Mouse (Mus musculus) B cell, adult 2 months (primary cell): ENCODE data around the gene Negr1.

Experiments
- DNase-seq, 2 experiments: peaks; one replicate each; pipeline ENCODE4 v3.0.0; 2022

Negr1 gene

DNA sequence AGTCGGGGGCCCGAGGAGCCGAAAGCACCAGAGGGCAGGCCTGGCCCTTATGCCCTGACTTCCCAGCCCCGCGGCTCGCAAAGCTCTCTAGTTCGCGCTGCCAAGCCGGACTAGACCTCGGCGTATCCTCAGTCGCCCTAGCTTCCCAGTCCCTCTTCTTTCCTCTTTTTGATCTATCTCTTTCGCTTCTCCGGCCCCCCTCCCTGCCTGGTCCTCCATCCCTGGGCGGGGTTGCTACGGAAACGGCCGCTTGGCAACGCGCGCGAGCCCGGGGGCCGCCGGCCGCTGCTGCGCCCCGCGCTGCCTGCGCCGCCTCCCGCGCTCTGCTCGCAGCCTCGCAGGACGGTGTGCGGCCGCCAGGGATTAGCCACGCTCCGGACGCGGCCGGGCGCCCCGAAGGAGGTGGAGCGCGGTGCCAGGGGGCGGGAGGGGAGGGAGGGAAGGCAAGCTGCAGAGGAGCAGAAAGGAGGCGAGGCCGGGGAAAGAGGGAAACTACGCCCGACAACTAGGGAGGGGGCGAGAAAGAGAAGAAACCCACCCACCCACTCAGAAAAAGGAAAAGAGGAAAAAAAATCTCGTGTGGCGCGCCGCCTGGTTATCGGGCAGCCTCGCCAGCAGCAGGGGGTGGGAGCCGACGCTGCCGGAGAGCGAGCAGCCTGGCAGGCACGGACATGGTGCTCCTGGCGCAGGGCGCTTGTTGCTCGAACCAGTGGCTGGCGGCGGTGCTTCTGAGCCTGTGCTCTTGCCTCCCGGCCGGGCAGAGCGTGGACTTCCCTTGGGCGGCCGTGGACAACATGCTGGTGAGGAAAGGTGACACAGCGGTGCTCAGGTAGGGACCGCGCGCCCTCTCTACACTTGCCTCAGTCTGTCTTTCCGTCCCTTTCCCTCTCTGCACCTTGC is at the start of gene Negr1:
Gene Negr1, plus strand, starts transcription at position 271 of the 900 bp plus-strand sequence.
- DNase-seq, result no peak

DNA sequence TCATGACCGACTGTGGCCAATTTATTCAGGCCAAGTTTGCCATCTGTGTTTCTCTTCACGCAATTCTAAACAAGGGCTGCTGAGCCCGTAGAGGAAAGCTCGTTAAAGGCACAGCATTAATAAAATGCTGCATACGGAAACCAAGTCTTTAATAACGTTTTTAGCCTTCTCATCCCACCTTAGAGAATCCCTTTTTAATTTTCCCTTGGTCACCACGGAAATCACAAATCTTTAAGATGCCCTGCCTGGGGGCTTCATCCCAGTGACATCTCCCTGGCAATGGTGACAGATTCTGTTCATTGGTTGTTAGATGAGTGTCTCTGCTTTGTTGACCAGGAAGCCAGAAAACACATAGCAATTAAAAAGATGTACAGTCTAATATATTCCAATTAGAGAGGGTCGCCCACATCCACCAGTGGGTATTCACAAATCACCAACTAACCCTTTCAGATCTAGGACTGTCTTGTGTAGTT is 35.1 kb upstream of the Negr1 start:
- DNase-seq, result no peak

DNA sequence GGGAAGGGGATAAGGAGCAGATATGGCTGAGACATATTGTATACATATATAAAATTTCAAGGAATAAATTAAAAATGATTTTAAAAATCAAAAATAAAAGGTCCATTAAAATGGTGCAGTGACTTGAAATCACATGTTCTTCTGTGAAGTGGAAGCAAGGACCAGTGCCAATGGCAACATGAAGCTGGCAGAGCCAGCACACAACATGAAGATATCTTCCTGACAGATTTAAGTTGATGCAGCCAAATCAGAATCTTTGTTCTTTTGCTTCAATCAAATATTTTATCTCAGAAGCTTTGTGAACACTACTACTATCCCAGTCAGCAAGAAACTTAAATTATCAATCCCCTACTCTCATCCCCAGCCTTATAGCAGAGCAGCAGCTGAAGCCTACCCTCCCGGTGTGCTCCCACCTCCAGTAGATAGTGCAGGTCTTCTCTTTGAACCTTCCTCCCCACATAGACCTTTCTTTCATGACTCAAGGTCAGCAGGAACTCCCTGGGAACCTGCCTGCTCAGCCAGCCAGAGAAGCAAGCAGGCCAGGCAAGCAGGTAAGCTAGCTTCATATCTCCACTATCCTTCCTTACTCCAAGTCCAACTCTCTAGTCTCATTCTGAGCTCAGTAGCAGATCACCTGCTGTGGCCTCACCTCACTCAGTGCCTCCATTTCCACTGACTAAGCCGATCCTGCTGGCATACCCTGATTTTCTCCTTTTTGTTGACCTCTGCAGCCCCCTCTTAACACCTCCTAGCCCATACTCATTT is 34.2 kb upstream of the Negr1 start:
- DNase-seq, result no peak

DNA sequence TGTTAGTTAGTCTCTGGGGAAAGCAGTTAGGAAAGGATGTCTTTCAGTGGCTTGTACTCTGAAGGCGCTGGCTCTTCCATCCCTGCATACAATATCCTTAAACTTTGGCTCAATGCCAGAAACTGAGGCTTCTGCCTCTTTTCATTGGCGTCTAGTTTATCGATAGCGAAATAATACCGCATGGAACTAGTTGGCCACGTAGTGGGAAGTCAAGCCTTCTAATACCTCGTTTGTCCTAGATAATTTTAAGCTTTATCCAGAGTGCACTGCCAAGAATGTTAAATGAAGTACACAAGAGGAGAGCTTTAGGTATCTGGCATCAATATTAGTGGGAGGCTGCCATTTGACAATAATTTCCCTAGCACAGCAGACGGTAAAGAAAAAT is 2.2 kb upstream of the Negr1 start:
- DNase-seq, result no peak

DNA sequence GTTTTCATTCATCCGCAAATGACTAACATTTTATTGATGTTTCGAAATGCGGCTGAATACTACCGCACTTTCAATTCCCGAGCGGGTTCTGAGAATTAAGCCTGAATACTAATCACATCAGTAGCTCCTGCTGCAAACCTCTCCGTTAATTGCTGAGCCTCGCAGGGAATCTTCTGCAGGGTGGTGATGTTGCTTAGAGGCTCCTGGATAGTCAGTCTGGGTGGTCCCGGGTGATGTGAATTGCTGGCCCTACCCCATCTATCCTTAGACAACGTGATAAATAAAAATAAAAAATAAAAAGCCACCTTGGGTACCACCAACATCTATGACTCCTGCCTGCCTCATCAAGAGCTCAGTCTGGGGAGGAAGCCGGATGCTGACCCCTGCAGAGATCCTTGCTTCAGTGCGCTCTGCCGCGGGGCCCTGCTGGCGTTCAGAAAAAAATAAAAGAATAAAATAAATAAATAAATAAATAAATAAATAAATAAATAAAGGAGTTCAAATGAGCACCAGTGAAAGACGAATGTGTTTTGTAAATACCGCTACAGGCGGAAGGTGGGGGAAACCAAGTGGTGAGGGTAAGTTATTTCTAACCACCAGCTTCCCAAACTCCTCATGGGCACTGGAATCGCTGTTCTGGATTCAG is 1.6 kb upstream of the Negr1 start:
- DNase-seq, result no peak

DNA sequence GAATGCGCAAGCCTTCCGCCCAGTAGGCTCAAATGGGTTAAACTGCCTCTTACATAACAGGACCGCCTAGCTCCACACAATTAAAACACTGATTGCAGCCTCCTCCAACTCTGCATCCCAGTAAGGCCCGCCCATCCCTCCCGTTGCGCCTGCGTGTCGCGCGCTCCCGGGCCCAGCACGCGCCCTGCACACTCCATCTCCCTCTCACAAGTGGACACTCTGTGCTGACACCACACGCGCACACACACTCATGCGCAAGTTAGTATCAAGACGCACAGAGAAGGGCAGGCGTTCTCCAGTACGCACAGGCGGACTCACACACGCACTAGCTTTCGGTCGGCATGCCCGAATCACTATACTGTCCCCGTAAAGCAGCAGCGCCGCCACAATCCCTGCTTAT is 828 bp upstream of the Negr1 start:
- no peak for DNase-seq

DNA sequence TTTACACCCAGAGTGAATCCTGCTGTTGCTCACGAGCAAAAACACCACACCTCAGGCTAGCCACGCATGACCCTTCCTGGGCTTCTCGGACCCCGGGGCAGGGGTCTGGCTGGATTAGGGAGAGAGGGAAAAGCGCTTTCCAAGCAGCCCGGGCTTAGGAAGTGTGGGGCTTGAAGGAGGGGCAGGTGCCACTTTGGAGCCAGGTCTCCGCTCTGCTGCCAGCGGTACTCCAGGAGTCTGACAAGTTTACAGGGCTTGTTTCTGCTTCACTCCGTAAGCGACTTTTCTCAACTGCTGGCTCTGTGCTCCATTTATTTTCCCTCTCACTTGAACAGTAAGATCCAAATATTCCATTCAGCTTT is 811 bp downstream of the Negr1 start:
- no peak for DNase-seq

DNA sequence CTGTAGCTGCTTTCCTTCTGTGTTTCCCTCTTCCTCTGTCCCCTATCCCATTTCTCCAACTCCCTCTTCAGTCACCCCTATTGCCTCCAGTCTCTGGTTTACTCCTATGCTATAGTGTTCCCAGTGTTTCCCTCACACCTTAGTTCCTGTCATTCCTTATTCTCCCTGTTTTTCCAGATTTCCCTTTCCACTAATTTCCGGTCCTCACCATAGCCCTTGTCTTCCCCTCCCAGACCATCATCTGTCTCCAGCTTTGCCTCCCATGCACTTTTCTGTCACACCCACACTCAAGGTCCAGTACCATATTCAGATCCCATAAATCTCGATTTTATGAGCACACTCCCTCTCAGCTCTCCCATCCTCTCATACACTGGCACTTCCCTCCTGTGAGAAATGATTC is 1.2 kb downstream of the Negr1 start:
- DNase-seq, result no peak

DNA sequence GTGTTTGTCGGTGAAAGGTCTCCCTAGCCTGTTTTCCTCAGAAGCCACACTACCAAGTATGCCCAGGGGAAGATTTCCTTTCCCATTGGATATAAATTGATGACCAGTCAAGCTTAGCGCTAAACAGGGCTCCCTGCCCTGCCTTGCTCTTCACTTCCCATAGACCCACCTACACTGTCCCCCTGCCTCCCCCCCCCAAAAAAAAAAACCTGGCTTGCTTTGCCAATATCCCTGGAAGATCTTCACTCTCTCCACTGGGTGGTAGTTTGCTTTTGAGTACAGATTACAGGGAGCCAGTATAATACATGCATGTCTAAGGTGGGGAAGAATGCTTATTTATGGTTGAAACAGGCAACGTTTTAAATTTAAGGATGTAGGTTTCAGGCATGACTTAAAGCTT is 1.8 kb downstream of the Negr1 start:
- no peak for DNase-seq

DNA sequence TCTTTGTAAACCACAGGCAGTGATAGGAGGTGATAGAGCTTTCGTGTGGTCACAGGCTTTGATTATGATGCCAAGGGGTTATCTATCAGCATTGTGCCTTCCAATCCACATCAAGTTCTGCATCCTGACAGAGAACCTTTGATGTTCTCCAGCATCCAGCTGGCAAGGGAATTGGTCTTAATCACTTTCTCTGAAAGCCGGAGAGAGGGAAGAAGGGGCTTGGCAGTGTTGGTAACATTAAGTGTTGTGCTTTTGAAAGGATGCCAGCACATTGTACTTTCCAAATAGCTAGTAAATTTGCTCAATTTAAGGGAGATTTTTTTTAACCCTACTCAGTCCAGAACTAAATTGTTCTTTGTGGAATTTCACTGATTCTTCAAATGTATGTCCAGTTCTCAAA is 11.9 kb downstream of the Negr1 start:
- no peak for DNase-seq

DNA sequence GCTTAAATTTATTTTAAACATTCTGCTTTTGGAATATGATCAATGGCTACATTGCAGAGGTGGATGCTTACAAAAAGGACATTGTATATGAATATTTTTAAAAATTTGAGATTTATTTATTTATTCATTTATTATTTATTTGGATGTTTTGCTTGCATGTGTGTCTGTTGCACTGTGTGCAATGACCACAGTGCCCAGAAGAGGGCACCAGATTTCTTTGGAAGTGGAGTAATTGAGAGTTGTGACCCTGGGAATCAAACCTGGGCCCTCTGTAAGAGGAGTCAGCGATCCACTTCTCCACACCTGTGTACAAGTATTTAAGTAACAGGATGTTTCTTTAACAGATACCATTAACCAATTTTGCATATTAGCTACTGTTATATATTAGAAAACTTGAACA is 14.7 kb downstream of the Negr1 start:
- no peak for DNase-seq

DNA sequence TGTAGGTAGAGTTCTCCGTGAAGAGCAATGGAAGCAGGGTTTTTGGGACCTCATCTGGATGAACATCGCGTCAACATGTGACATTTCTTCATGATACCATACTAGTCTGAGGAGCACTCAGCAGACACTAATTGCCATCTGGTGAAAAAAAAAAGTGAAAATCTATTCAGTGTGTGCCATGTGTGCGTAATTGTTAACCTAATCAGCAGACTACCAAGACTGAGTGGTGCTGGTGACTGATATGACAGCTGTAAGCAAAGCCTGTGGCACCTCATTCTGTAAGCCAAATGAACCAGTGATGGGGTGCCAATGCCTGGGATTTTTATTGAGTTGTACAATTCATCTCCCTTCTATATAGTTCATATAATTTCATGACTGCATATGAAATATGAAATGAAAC is 29.0 kb downstream of the Negr1 start:
- no peak for DNase-seq

DNA sequence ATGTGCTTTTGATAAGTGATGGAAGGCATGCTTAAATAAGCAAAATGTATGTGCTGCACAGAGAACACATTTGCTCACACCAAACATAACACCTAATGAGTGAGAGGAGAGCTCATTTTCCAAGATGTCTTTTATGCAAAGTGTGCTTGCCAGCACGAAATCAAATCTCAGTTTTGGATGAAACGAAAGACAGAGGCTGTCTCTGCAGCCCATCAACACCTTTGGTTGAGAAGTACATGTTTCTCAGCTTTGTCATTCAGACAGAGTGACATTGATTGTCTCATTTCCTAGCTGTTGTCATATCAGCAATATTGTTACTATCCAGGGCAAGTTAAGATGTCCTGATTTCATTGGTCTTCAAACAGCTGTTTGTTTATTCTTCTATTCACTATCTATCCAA is 29.5 kb downstream of the Negr1 start:
- DNase-seq, result no peak

DNA sequence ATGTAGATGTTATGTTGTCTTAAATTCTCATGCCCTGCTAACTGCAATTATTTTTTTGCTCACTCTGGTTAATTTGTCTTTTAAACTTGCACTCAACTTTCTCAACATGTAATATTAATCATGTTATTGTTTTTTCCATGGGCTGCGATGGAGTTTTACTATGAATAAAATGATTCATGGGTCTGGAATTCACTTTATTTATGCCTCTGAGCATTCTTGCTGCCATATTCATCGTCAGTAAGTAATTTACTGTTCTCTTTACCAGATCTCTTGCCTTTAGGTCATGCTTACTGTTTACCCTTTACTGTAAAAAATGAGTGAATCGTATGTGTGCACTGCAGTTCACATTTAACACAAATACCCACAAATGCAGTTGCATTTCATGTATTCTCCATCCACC is 45.3 kb downstream of the Negr1 start:
- no peak for DNase-seq

DNA sequence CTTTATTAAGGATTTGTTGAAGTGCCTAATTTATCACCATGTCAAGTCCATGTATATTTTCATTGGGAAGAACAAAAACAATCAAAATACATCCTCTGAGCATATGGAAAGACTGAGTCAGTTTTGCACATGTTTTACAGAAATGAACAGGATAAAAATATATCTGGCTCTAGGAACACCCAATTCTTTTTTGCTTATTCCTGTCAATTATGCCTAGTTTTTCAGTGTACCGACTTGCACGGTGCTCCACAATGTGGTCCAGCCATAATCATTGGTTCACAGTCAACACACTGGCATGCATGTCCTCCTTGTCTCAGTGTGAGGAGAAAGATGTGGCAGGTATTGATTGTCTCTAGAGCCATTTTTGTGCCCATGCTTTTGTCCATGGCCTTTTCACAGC is 58.3 kb downstream of the Negr1 start:
- DNase-seq, result no peak

DNA sequence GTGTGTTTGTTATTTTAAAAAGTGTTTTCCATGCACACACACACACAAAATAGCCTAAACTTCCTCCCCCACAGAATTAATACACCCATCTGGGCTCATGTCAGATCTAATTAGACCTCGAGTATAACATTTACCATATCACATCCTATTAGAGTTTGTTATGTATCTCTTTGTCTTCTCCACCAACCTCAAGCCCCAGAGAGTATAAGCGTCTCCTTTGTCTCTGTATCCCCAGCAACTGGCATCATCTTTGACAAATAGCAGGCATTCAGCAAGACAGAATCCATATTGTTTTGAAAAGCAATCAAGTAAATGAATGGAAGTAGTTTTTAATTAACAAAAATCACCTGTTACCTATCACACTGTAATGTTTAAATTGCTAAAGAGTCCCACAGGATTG is 67.0 kb downstream of the Negr1 start:
- no peak for DNase-seq

DNA sequence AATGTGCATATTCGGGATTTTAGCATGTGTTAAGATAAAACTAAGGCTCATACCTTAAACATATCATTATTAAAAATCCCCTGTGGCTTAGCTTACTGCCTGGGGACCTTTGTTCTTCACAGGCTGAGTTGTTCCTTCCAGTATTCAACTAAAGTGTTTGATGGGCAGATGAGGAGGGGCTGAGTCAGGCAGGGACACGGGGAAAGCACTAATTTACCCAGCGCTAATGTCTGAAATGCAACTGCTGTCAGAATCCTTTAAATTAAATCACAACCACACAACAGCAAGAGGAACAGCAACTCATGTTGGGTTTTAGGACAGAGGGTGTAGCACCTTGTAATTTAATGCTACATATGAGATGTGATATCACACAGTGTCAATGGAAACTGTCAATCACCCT is 71.3 kb downstream of the Negr1 start:
- DNase-seq, result no peak

DNA sequence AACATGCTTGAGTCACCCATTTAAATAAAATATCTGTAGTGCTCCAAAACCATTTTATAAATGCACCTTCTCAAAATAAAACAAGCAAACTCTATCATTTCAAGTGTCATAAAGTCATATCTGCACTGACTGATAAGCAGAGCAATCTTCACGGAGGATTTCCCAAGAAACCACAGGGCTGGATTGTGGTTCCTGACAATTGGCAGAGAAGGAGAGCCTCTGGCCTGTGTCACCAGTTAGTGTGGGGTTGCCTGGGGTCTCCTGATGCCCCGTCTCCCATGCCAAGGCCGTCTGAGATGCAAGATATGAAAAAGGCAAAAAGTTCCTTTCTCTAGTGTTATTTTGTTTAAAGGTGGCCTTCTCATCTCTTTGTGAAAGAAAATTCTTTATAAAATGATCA is 77.8 kb downstream of the Negr1 start:
- no peak for DNase-seq

DNA sequence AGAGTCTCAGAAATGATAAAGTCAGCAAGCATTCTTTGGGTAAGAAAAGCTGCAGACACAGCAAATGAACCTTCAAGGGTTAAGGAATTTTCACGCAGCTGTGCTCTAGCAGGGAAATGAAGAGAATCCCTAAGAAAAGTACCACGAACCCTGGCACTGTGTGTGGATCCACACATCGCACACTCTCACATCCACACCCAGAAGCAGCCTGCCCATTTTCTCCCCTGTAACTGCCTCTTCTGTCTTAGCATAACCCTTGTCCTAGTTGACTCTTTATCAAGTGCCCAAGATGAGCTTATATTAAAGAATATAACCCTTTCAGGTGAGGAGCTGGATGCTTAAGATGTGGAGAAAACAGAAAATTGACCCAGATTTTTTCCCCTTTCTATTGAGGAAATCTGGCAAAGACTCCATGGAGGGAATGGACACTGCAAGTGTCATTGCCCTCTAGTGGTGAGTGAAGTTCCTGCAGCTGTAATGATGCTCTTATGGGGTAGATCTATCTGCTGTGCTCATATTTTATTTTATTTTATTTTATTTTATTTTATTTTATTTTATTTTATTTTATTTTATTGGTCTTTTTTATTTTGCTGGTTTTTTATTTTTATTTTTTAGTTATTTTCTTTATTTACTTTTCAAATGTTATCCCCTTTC is 82.2 kb downstream of the Negr1 start:
- DNase-seq, result no peak

DNA sequence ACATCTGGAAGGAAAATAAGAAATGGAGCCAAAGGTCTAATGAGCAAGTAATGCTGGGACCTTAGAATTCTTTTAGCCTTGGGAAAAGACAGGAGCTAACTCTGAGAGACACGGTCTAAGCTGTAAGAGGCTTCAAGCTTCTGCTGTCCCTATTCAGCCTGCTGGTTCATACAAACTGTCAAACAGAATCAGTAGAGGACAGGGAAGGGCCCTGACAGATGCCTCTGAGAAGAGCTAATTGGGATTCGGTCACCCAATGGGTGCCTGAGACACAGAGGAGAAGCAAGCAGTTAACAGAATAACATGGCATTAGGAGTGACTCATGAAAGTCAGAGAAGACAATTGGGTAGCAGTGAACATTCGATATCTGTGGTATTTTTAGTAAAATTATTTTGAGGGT is 86.8 kb downstream of the Negr1 start:
- no peak for DNase-seq

DNA sequence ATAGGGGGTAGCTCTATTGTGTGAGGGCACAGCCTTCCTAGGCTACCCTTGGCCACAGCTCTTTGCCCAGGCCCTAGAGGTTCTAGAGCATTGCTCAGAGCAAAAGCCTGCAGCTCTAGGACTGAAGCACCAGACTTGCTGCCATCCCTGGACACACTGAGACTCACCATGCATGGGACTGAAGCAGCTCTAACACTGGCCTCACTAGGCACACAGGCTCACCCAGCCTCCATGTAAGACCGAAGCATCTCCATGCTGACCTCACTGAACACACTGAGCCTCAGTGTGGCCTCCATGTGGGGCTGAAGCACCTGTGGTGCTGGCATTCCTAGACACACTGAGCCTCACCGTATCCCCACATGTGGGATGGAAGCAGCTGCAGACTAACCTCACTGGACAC is 101.0 kb downstream of the Negr1 start:
- DNase-seq, result no peak

DNA sequence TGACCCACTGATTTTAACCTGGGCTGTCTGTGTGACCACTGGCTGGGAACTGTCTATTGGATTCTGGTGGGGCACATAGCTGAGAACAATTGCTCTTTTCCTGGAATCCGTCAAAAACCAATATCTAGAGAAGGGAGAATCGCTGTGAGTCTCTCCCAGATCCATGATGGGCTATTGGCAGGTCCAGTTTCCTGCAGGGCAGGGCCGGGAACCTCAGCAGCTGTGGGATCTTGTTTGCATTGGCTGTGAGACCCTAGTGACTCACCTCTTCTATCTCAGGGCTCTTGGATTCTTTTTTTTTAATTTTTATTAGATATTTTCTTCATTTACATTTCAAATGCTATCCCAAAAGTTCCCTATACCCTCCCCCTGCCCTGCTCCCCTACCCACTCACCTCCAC is 111.0 kb downstream of the Negr1 start:
- DNase-seq, result no peak

DNA sequence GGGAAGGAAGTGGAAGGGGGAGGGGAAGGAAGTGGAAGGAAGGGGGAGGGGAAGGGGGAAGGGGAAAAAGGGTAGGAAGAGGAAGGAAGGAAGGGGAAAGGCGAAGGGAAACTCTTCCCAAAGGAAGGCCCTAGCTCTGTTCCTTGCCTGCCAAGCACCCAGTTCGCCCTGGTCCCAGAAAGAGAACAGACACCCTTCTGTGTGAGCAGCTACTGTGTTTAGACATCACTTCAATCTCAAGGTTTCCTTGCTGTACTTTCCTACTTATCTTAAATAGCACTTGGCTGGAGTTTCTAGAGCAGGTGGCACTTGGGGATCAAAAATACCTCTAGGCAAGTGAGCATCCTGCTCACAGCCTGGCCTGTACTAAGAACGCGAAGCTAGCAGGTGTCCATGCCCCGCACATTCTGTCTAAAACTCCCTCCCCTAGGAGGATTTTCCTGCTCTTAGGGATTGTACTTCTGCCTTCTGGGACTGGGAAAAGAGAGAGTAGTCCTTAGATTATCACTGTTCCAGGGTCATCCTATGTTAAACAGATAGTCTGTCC is 128.5 kb downstream of the Negr1 start:
- DNase-seq, result no peak
